Mouse (Mus musculus): ENCODE measurements around the gene Homer2. TPM values are rescaled to one million over a fixed set of nuclear protein-coding genes. Genes with fewer than 3 reads are reported as not detected.

The Homer2 gene
- polyA plus RNA-seq, 1 experiment from 2014 or later = 30.1 TPM

DNA sequence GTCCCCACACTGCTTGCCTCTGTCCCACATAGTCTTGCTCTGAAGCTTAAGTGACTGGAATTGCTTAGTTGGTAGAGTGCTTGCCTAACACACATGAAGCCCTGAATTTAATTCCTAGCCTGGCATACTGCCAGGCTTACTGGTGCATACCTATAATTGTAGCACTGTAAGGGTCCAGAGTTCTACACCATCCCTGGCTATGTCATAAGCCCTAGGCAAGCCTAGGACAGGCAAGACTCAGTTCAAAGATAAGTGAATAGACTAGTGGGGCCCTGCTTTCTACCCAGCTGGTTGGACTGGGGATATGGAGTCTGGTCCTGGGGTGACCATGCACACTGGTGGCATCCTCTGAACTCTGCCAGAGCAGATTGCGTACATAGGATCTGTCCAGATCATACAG is 109.7 kb downstream of the Homer2 start:
- WGBS = 94% methylated on average over 1 of the region's 1 CpGs
- Histone ChIP-seq H3K9me3 (ENCODE audit: control insufficient read depth, low read length) (no peaks in the 10 kb centered on the region), H3K4me3 (ENCODE audit: low read depth, low read length) (no peak overlapping the region), H3K9ac (ENCODE audit: low read length) (no peak overlapping the region), H3K4me1 (replicated peaks; ENCODE audit: control insufficient read depth, insufficient read depth, low read length) (no peaks in the 10 kb centered on the region), H3K4me2 (ENCODE audit: low read depth, low read length, severe bottlenecking) (no peak overlapping the region), H3K27ac (ENCODE audit: low read depth, low read length) (no peak overlapping the region), H3K36me3 (ENCODE audit: control insufficient read depth, insufficient read depth, low read length) (no peaks in the 10 kb centered on the region; the same call in 1 of the 2 replicates), H3K27me3 (ENCODE audit: control insufficient read depth, insufficient read depth, low read length) (no peaks in the 10 kb centered on the region)
- ATAC-seq (replicated peaks; ENCODE audit: low FRiP score) (no peak), DNase-seq (ENCODE audit: low spot score) (peak; percentile 41)

- Histone ChIP-seq H3K27me3 (ENCODE audit: control insufficient read depth, insufficient read depth, low read length) (no peaks in the 10 kb centered on the region), H3K4me1 (replicated peaks; ENCODE audit: control insufficient read depth, insufficient read depth, low read length) (no peaks in the 10 kb centered on the region), H3K4me3 (ENCODE audit: low read depth, low read length) (no peak overlapping the region), H3K4me2 (ENCODE audit: low read depth, low read length, severe bottlenecking) (no peak overlapping the region), H3K27ac (ENCODE audit: low read depth, low read length) (no peak overlapping the region), H3K9ac (ENCODE audit: low read length) (no peak overlapping the region), H3K9me3 (ENCODE audit: control insufficient read depth, low read length) (no peaks in the 10 kb centered on the region), H3K36me3 (ENCODE audit: control insufficient read depth, insufficient read depth, low read length) (no peaks in the 10 kb centered on the region; the same call in 1 of the 2 replicates)
- peak; percentile 42 for DNase-seq (ENCODE audit: low spot score)
- WGBS = 94% methylated on average over 6 of the region's 6 CpGs
- ATAC-seq (replicated peaks; ENCODE audit: low FRiP score) = no peak
Measured at GRCm38 (mm10) chr7:81596086-81596485, 111.2 kb downstream of the Homer2 start.

DNA sequence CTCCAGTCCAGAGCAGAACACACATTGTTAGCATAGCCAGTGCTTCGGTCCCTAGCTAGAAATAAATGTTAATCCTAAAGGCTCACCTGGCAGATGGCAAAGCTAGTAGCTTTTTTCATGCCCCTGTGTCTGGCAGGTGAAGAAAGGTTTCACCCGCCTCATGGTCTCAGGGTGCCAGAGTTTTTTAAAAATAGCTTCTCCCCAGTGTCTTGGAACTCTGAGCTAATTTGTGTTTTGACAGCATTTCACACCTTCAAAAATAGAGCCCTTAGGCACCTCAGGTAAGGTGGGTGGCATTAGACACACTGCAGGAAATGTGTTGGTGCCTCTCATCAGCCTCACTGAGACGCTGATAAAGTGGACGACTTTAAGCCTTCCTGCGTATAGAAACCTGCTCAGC is 112.3 kb downstream of the Homer2 start:
- 90% methylated on average over 5 of the region's 5 CpGs for WGBS

DNA sequence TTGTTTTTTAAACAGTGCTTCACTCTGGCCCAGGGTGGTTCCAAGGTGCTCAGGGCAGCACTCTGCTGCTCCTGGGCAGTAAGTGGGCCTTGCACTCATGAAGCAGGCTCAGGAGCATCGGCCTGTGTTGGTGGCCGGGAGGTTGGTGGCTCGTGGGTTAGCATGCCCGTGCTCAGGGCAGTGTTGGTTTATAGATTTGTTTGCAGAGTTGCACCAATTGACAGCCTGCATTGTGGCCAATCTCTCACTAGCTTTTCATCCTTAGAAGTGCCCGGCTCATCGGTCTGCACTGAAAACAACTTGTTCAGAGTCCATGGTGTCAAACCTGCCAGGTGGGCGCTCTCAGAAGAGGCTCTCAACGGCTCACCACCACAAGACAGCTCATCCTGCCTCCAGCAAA is 113.9 kb downstream of the Homer2 start:
- no peak overlapping the region for H3K4me2 ChIP-seq (ENCODE audit: low read depth, low read length, severe bottlenecking)
- H3K9ac ChIP-seq (ENCODE audit: low read length) = no peak overlapping the region
- H3K4me3 ChIP-seq (ENCODE audit: low read depth, low read length) = no peak overlapping the region
- H3K27me3 ChIP-seq (ENCODE audit: control insufficient read depth, insufficient read depth, low read length) = no peaks in the 10 kb centered on the region
- H3K9me3 ChIP-seq (ENCODE audit: control insufficient read depth, low read length) = no peaks in the 10 kb centered on the region
- no peaks in the 10 kb centered on the region; the same call in 1 of the 2 replicates for H3K36me3 ChIP-seq (ENCODE audit: control insufficient read depth, insufficient read depth, low read length)
- peak; percentile 39 for DNase-seq (ENCODE audit: low spot score)
- H3K27ac ChIP-seq (ENCODE audit: low read depth, low read length) = no peak overlapping the region
- no peak for ATAC-seq (replicated peaks; ENCODE audit: low FRiP score)
- 91% methylated on average over 8 of the region's 8 CpGs for WGBS
- H3K4me1 ChIP-seq (replicated peaks; ENCODE audit: control insufficient read depth, insufficient read depth, low read length) = no peaks in the 10 kb centered on the region

More for the DNA sequence above, 112.3 kb downstream of the Homer2 start:
- DNase-seq (ENCODE audit: low spot score) (no peak), ATAC-seq (replicated peaks; ENCODE audit: low FRiP score) (no peak)
- H3K27ac ChIP-seq (ENCODE audit: low read depth, low read length) = no peak overlapping the region
- H3K9ac ChIP-seq (ENCODE audit: low read length) = no peak overlapping the region
- no peaks in the 10 kb centered on the region for H3K27me3 ChIP-seq (ENCODE audit: control insufficient read depth, insufficient read depth, low read length)
- no peaks in the 10 kb centered on the region for H3K9me3 ChIP-seq (ENCODE audit: control insufficient read depth, low read length)
- no peaks in the 10 kb centered on the region; the same call in 1 of the 2 replicates for H3K36me3 ChIP-seq (ENCODE audit: control insufficient read depth, insufficient read depth, low read length)
- no peak overlapping the region for H3K4me2 ChIP-seq (ENCODE audit: low read depth, low read length, severe bottlenecking)
- H3K4me3 ChIP-seq (ENCODE audit: low read depth, low read length) = no peak overlapping the region
- H3K4me1 ChIP-seq (replicated peaks; ENCODE audit: control insufficient read depth, insufficient read depth, low read length) = no peaks in the 10 kb centered on the region

- no peak for ATAC-seq (replicated peaks; ENCODE audit: low FRiP score)
- Histone ChIP-seq H3K4me1 (replicated peaks; ENCODE audit: control insufficient read depth, insufficient read depth, low read length) (no peaks in the 10 kb centered on the region), H3K27ac (ENCODE audit: low read depth, low read length) (no peak overlapping the region), H3K9me3 (ENCODE audit: control insufficient read depth, low read length) (no peaks in the 10 kb centered on the region), H3K36me3 (ENCODE audit: control insufficient read depth, insufficient read depth, low read length) (no peaks in the 10 kb centered on the region; the same call in 1 of the 2 replicates), H3K4me3 (ENCODE audit: low read depth, low read length) (no peak overlapping the region), H3K9ac (ENCODE audit: low read length) (no peak overlapping the region), H3K27me3 (ENCODE audit: control insufficient read depth, insufficient read depth, low read length) (no peaks in the 10 kb centered on the region), H3K4me2 (ENCODE audit: low read depth, low read length, severe bottlenecking) (no peak overlapping the region)
- WGBS = 86% methylated on average over 9 of the region's 9 CpGs
- peak; percentile 26 for DNase-seq (ENCODE audit: low spot score)
Measured at GRCm38 (mm10) chr7:81592686-81593085, 114.6 kb downstream of the Homer2 start.

DNA sequence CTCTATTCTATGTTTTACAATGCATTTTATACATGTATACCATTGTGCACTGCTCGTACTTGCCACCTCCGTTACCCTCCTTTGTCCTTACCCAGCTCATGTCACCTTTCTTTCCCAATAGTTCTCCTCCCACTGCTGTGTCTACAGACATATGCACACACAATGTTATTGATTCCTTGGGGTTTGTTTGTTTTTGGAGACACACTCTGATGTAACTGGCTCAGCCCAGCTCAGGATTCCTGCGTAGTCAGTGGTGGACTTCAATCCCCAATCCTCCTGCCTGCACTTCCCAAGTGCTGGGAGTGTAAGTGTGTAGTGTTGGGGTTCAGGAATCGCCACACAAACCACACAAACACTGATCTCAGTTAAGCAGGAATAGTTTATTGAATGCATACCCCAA is 120.1 kb downstream of the Homer2 start:
- no peak for ATAC-seq (replicated peaks; ENCODE audit: low FRiP score)

GRCm38 (mm10) chr7:81585326-81585725 is 122.0 kb downstream of the Homer2 start:
- Histone ChIP-seq H3K4me3 (ENCODE audit: low read depth, low read length) (no peak overlapping the region), H3K4me2 (ENCODE audit: low read depth, low read length, severe bottlenecking) (no peak overlapping the region), H3K9me3 (ENCODE audit: control insufficient read depth, low read length) (no peaks in the 10 kb centered on the region), H3K27me3 (ENCODE audit: control insufficient read depth, insufficient read depth, low read length) (no peaks in the 10 kb centered on the region), H3K27ac (ENCODE audit: low read depth, low read length) (no peak overlapping the region), H3K9ac (ENCODE audit: low read length) (no peak overlapping the region), H3K4me1 (replicated peaks; ENCODE audit: control insufficient read depth, insufficient read depth, low read length) (no peaks in the 10 kb centered on the region), H3K36me3 (ENCODE audit: control insufficient read depth, insufficient read depth, low read length) (no peaks in the 10 kb centered on the region; the same call in 1 of the 2 replicates)
- 92% methylated on average over 7 of the region's 7 CpGs for WGBS
- ATAC-seq (replicated peaks; ENCODE audit: low FRiP score) (no peak), DNase-seq (ENCODE audit: low spot score) (no peak)

More for the DNA sequence above, 120.1 kb downstream of the Homer2 start:
- Histone ChIP-seq H3K27me3 (ENCODE audit: control insufficient read depth, insufficient read depth, low read length) (no peaks in the 10 kb centered on the region), H3K4me2 (ENCODE audit: low read depth, low read length, severe bottlenecking) (no peak overlapping the region), H3K9me3 (ENCODE audit: control insufficient read depth, low read length) (no peaks in the 10 kb centered on the region), H3K4me1 (replicated peaks; ENCODE audit: control insufficient read depth, insufficient read depth, low read length) (no peaks in the 10 kb centered on the region), H3K27ac (ENCODE audit: low read depth, low read length) (no peak overlapping the region), H3K4me3 (ENCODE audit: low read depth, low read length) (no peak overlapping the region), H3K9ac (ENCODE audit: low read length) (no peak overlapping the region), H3K36me3 (ENCODE audit: control insufficient read depth, insufficient read depth, low read length) (no peaks in the 10 kb centered on the region; the same call in 1 of the 2 replicates)
- WGBS = 94% methylated on average over 4 of the region's 4 CpGs
- DNase-seq (ENCODE audit: low spot score) = no peak

- WGBS = 77% methylated on average over 3 of the region's 3 CpGs
- DNase-seq (ENCODE audit: low spot score) (no peak), ATAC-seq (replicated peaks; ENCODE audit: low FRiP score) (no peak)
- Histone ChIP-seq H3K4me3 (ENCODE audit: low read depth, low read length) (no peak overlapping the region), H3K27me3 (ENCODE audit: control insufficient read depth, insufficient read depth, low read length) (no peaks in the 10 kb centered on the region), H3K9ac (ENCODE audit: low read length) (no peak overlapping the region), H3K36me3 (ENCODE audit: control insufficient read depth, insufficient read depth, low read length) (no peaks in the 10 kb centered on the region; the same call in 1 of the 2 replicates), H3K4me1 (replicated peaks; ENCODE audit: control insufficient read depth, insufficient read depth, low read length) (no peaks in the 10 kb centered on the region), H3K9me3 (ENCODE audit: control insufficient read depth, low read length) (no peaks in the 10 kb centered on the region), H3K4me2 (ENCODE audit: low read depth, low read length, severe bottlenecking) (no peak overlapping the region), H3K27ac (ENCODE audit: low read depth, low read length) (no peak overlapping the region)
Measured at GRCm38 (mm10) chr7:81583512-81583911, 123.8 kb downstream of the Homer2 start.

GRCm38 (mm10) chr7:81579312-81579711 is 128.0 kb downstream of the Homer2 start:
- ATAC-seq (replicated peaks; ENCODE audit: low FRiP score) (no peak), DNase-seq (ENCODE audit: low spot score) (no peak)
- H3K9ac ChIP-seq (ENCODE audit: low read length) = no peak overlapping the region
- no peak overlapping the region for H3K4me3 ChIP-seq (ENCODE audit: low read depth, low read length)
- WGBS = 93% methylated on average over 5 of the region's 5 CpGs
- H3K36me3 ChIP-seq (ENCODE audit: control insufficient read depth, insufficient read depth, low read length) = no peaks in the 10 kb centered on the region; the same call in 1 of the 2 replicates
- H3K4me2 ChIP-seq (ENCODE audit: low read depth, low read length, severe bottlenecking) = no peak overlapping the region
- no peaks in the 10 kb centered on the region for H3K9me3 ChIP-seq (ENCODE audit: control insufficient read depth, low read length)
- no peaks in the 10 kb centered on the region for H3K27me3 ChIP-seq (ENCODE audit: control insufficient read depth, insufficient read depth, low read length)
- H3K4me1 ChIP-seq (replicated peaks; ENCODE audit: control insufficient read depth, insufficient read depth, low read length) = no peaks in the 10 kb centered on the region
- H3K27ac ChIP-seq (ENCODE audit: low read depth, low read length) = no peak overlapping the region

All from forebrain, embryonic 11.5 days (tissue).